Mouse (Mus musculus): ENCODE data around the gene Lgi2. TPM values are rescaled to one million over a fixed set of nuclear protein-coding genes. Genes with fewer than 3 reads are reported as not detected.

Gene Lgi2
- 0.92 and 1.3 TPM in 2 replicates for polyA plus RNA-seq (2014; fragmentation: Nextera tagmentation; extraction: Ambion mirVana)

GRCm38 (mm10) chr5:52565813-52566531, at the start of gene Lgi2:
Lgi2 (minus strand) TSS chr5:52566462.
- Histone ChIP-seq H3K4me2 (peak within 1 kb of the TSS; percentile 99), H3K4me3 (ENCODE audit: low read depth, low read length) (peak within 1 kb of the TSS; percentile 60), H3K9ac (ENCODE audit: low read length) (peak within 1 kb of the TSS; percentile 69), H3K9me3 (ENCODE audit: control insufficient read depth, low read length) (no peaks in the 10 kb centered on the region; the same call in 1 of the 2 replicates), H3K36me3 (ENCODE audit: control insufficient read depth, insufficient read depth, low read length) (no peaks in the 10 kb centered on the region), H3K27me3 (ENCODE audit: control insufficient read depth, insufficient read depth, low read length) (peaks cover 2% of the 10 kb centered on the region; the same call in 1 of the 2 replicates), H3K27ac (ENCODE audit: low read depth, low read length) (no peak within 1 kb of the TSS), H3K4me1 (ENCODE audit: control insufficient read depth, insufficient read depth, low read length) (peaks cover 3% of the 10 kb centered on the region)
- peak; percentile 93 for DNase-seq (ENCODE audit: low spot score, missing footprints)
- WGBS, result under 1% methylated on average over 79 of the region's 83 CpGs
- peak; percentile 88 for ATAC-seq (ENCODE audit: low FRiP score)

GRCm38 (mm10) chr5:52615421-52615820, 49.2 kb upstream of the Lgi2 start:
- ATAC-seq (ENCODE audit: low FRiP score) (no peak), DNase-seq (ENCODE audit: low spot score, missing footprints) (peak; percentile 53)
- Histone ChIP-seq H3K27ac (ENCODE audit: low read depth, low read length) (no peak overlapping the region), H3K36me3 (ENCODE audit: control insufficient read depth, insufficient read depth, low read length) (no peaks in the 10 kb centered on the region), H3K4me1 (ENCODE audit: control insufficient read depth, insufficient read depth, low read length) (peaks cover 11% of the 10 kb centered on the region), H3K4me3 (ENCODE audit: low read depth, low read length) (no peak overlapping the region), H3K27me3 (ENCODE audit: control insufficient read depth, insufficient read depth, low read length) (no peaks in the 10 kb centered on the region), H3K4me2 (no peak overlapping the region), H3K9ac (ENCODE audit: low read length) (no peak overlapping the region), H3K9me3 (ENCODE audit: control insufficient read depth, low read length) (no peaks in the 10 kb centered on the region)
- 76% methylated on average over 9 of the region's 9 CpGs for WGBS

- no peak overlapping the region for H3K27ac ChIP-seq (ENCODE audit: low read depth, low read length)
- WGBS, result 76% methylated on average over 4 of the region's 4 CpGs
- H3K4me1 ChIP-seq (ENCODE audit: control insufficient read depth, insufficient read depth, low read length), result peaks cover 11% of the 10 kb centered on the region
- no peak overlapping the region for H3K9ac ChIP-seq (ENCODE audit: low read length)
- DNase-seq (ENCODE audit: low spot score, missing footprints), result peak; percentile 49
- no peak overlapping the region for H3K4me2 ChIP-seq
- no peak overlapping the region for H3K4me3 ChIP-seq (ENCODE audit: low read depth, low read length)
- H3K9me3 ChIP-seq (ENCODE audit: control insufficient read depth, low read length), result no peaks in the 10 kb centered on the region
- no peaks in the 10 kb centered on the region for H3K36me3 ChIP-seq (ENCODE audit: control insufficient read depth, insufficient read depth, low read length)
- no peaks in the 10 kb centered on the region for H3K27me3 ChIP-seq (ENCODE audit: control insufficient read depth, insufficient read depth, low read length)
- ATAC-seq (ENCODE audit: low FRiP score), result no peak
Measured at GRCm38 (mm10) chr5:52614686-52615085, 48.4 kb upstream of the Lgi2 start.

- DNase-seq (ENCODE audit: low spot score, missing footprints), result no peak
- no peaks in the 10 kb centered on the region; the same call in 1 of the 2 replicates for H3K9me3 ChIP-seq (ENCODE audit: control insufficient read depth, low read length)
- H3K4me1 ChIP-seq (ENCODE audit: control insufficient read depth, insufficient read depth, low read length), result peaks cover 5% of the 10 kb centered on the region; the same call in 1 of the 2 replicates
- no peaks in the 10 kb centered on the region for H3K27me3 ChIP-seq (ENCODE audit: control insufficient read depth, insufficient read depth, low read length)
- no peak for ATAC-seq (ENCODE audit: low FRiP score)
- no peak overlapping the region for H3K9ac ChIP-seq (ENCODE audit: low read length)
- no peak overlapping the region for H3K27ac ChIP-seq (ENCODE audit: low read depth, low read length)
- 93% methylated on average over 8 of the region's 8 CpGs for WGBS
- H3K4me2 ChIP-seq, result no peak overlapping the region
- no peaks in the 10 kb centered on the region for H3K36me3 ChIP-seq (ENCODE audit: control insufficient read depth, insufficient read depth, low read length)
- no peak overlapping the region for H3K4me3 ChIP-seq (ENCODE audit: low read depth, low read length)
Measured at GRCm38 (mm10) chr5:52612776-52613175, 46.5 kb upstream of the Lgi2 start.

GRCm38 (mm10) chr5:52611315-52611895, 45.1 kb upstream of the Lgi2 start:
- Histone ChIP-seq H3K36me3 (ENCODE audit: control insufficient read depth, insufficient read depth, low read length) (no peaks in the 10 kb centered on the region), H3K4me2 (no peak overlapping the region), H3K4me3 (ENCODE audit: low read depth, low read length) (no peak overlapping the region), H3K4me1 (ENCODE audit: control insufficient read depth, insufficient read depth, low read length) (no peaks in the 10 kb centered on the region), H3K27me3 (ENCODE audit: control insufficient read depth, insufficient read depth, low read length) (no peaks in the 10 kb centered on the region), H3K9me3 (ENCODE audit: control insufficient read depth, low read length) (no peaks in the 10 kb centered on the region; the same call in 1 of the 2 replicates), H3K27ac (ENCODE audit: low read depth, low read length) (no peak overlapping the region), H3K9ac (ENCODE audit: low read length) (no peak overlapping the region)
- ATAC-seq (ENCODE audit: low FRiP score) (no peak), DNase-seq (ENCODE audit: low spot score, missing footprints) (no peak)
- 81% methylated on average over 10 of the region's 10 CpGs for WGBS

GRCm38 (mm10) chr5:52610306-52610705, 44.0 kb upstream of the Lgi2 start:
- Histone ChIP-seq H3K4me3 (ENCODE audit: low read depth, low read length) (no peak overlapping the region), H3K36me3 (ENCODE audit: control insufficient read depth, insufficient read depth, low read length) (no peaks in the 10 kb centered on the region), H3K4me2 (no peak overlapping the region), H3K27me3 (ENCODE audit: control insufficient read depth, insufficient read depth, low read length) (no peaks in the 10 kb centered on the region), H3K4me1 (ENCODE audit: control insufficient read depth, insufficient read depth, low read length) (no peaks in the 10 kb centered on the region), H3K9me3 (ENCODE audit: control insufficient read depth, low read length) (no peaks in the 10 kb centered on the region; the same call in 1 of the 2 replicates), H3K27ac (ENCODE audit: low read depth, low read length) (no peak overlapping the region), H3K9ac (ENCODE audit: low read length) (no peak overlapping the region)
- ATAC-seq (ENCODE audit: low FRiP score), result no peak
- DNase-seq (ENCODE audit: low spot score, missing footprints), result no peak
- 51% methylated on average over 4 of the region's 4 CpGs for WGBS

- WGBS, result 93% methylated on average over 10 of the region's 10 CpGs
- H3K27me3 ChIP-seq (ENCODE audit: control insufficient read depth, insufficient read depth, low read length), result no peaks in the 10 kb centered on the region
- no peaks in the 10 kb centered on the region; the same call in 1 of the 2 replicates for H3K9me3 ChIP-seq (ENCODE audit: control insufficient read depth, low read length)
- no peak for ATAC-seq (ENCODE audit: low FRiP score)
- H3K4me3 ChIP-seq (ENCODE audit: low read depth, low read length), result no peak overlapping the region
- H3K4me1 ChIP-seq (ENCODE audit: control insufficient read depth, insufficient read depth, low read length), result no peaks in the 10 kb centered on the region
- no peaks in the 10 kb centered on the region for H3K36me3 ChIP-seq (ENCODE audit: control insufficient read depth, insufficient read depth, low read length)
- H3K9ac ChIP-seq (ENCODE audit: low read length), result no peak overlapping the region
- H3K27ac ChIP-seq (ENCODE audit: low read depth, low read length), result no peak overlapping the region
- no peak for DNase-seq (ENCODE audit: low spot score, missing footprints)
- H3K4me2 ChIP-seq, result no peak overlapping the region
Measured at GRCm38 (mm10) chr5:52609672-52610071, 43.4 kb upstream of the Lgi2 start.

GRCm38 (mm10) chr5:52604582-52605041, 38.4 kb upstream of the Lgi2 start:
- ATAC-seq (ENCODE audit: low FRiP score) (no peak), DNase-seq (ENCODE audit: low spot score, missing footprints) (no peak)
- H3K4me2 ChIP-seq, result no peak overlapping the region

GRCm38 (mm10) chr5:52590612-52591011, 24.4 kb upstream of the Lgi2 start:
- Histone ChIP-seq H3K4me3 (ENCODE audit: low read depth, low read length) (no peak overlapping the region), H3K9me3 (ENCODE audit: control insufficient read depth, low read length) (no peaks in the 10 kb centered on the region), H3K4me2 (no peak overlapping the region), H3K9ac (ENCODE audit: low read length) (no peak overlapping the region), H3K4me1 (ENCODE audit: control insufficient read depth, insufficient read depth, low read length) (no peaks in the 10 kb centered on the region), H3K27me3 (ENCODE audit: control insufficient read depth, insufficient read depth, low read length) (no peaks in the 10 kb centered on the region), H3K27ac (ENCODE audit: low read depth, low read length) (no peak overlapping the region), H3K36me3 (ENCODE audit: control insufficient read depth, insufficient read depth, low read length) (no peaks in the 10 kb centered on the region)
- WGBS, result 90% methylated on average over 9 of the region's 9 CpGs
- DNase-seq (ENCODE audit: low spot score, missing footprints) (no peak), ATAC-seq (ENCODE audit: low FRiP score) (no peak)

More at GRCm38 (mm10) chr5:52604582-52605041, 38.4 kb upstream of the Lgi2 start:
- Histone ChIP-seq H3K27me3 (ENCODE audit: control insufficient read depth, insufficient read depth, low read length) (no peaks in the 10 kb centered on the region), H3K36me3 (ENCODE audit: control insufficient read depth, insufficient read depth, low read length) (no peaks in the 10 kb centered on the region), H3K9ac (ENCODE audit: low read length) (no peak overlapping the region), H3K9me3 (ENCODE audit: control insufficient read depth, low read length) (no peaks in the 10 kb centered on the region; the same call in 1 of the 2 replicates), H3K27ac (ENCODE audit: low read depth, low read length) (no peak overlapping the region), H3K4me1 (ENCODE audit: control insufficient read depth, insufficient read depth, low read length) (no peaks in the 10 kb centered on the region), H3K4me3 (ENCODE audit: low read depth, low read length) (no peak overlapping the region)
- WGBS, result 32% methylated on average over 6 of the region's 6 CpGs

All from midbrain, embryonic 11.5 days (tissue).